Mouse (Mus musculus) spleen, postnatal 4 days (tissue): ENCODE results near the gene Btbd35f13.
"Not testable (repeated sequence)": the region's sequence is repeated elsewhere in the genome, so short reads cannot be mapped to it uniquely, and the experiment has no call there.

Experiments
- DNase-seq, 2 experiments: peaks; one replicate each; pipeline ENCODE4 v3.0.0; 2022; ENCODE audit warnings: low spot score in 2 of 2

Btbd35f13 gene

DNA sequence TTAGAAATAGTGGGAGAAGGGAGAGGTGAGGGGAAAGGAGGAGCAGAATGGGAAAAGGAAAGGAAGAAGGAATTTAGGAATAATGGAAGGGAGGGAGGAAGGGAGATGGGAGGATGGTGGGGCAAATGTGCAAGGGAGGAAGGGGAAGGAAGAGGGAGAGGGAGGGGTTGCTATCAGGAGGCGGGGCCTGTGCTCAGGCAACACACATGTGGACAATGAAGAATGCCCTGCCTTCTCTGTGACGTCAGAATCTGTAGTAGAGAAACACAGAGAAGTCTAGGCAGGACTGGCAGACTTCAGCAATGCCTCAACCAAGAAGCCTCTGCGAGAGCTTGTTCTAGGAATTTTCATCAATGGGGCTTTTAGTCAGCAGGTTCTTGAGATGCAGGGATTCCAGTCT is at the start of gene Btbd35f13:
Gene Btbd35f13, plus strand, starts transcription at position 301 of the 400 bp plus-strand sequence.
- not testable (repeated sequence) for DNase-seq

- DNase-seq: not testable (repeated sequence)
Measured at GRCm38 (mm10) chrX:33702249-33702648, 45.3 kb downstream of the Btbd35f13 start, which contains the start of gene Btbd35f14. TSS of gene Btbd35f14 (minus strand) at chrX:33702349.
